Mouse (Mus musculus) gastrocnemius, postnatal 25 days (tissue): ENCODE results near the gene Mospd3. TPM values are rescaled to one million over a fixed set of nuclear protein-coding genes. Genes with fewer than 3 reads are reported as not detected.

Experiments
- DNase-seq: peaks from one replicate; pipeline ENCODE4 v3.0.0; 2022
- total RNA-seq, 2 experiments: library from RNA; stranded (reverse); gene quantifications; 1 replicate in 1 of 2; 2 replicates in 1 of 2; pipeline ENCODE4 v1.2.3; 2021

The Mospd3 gene
- total RNA-seq, 2 experiments from 2014 or later = 12.5 to 12.8 TPM

DNA sequence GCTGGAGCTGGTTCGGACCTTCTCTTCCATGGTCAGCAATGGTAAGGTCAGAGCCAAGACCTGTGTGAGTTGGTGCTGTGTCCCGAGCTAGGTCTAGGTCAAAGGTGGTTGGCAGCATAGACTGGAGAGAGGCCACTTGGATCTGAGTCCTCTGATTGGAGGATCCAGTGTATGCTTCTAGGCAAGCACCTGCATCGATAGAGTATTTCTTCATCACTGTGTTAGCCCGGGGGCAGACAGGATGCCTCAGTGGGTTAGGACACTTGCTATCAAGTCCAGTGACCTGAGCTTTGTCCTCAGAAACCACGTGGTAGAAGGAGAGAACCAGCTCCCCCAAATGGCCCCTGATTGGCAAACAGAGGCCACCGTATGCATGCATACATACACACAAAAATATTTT, 20.6 kb downstream of the Mospd3 start:
- no peak for DNase-seq

DNA sequence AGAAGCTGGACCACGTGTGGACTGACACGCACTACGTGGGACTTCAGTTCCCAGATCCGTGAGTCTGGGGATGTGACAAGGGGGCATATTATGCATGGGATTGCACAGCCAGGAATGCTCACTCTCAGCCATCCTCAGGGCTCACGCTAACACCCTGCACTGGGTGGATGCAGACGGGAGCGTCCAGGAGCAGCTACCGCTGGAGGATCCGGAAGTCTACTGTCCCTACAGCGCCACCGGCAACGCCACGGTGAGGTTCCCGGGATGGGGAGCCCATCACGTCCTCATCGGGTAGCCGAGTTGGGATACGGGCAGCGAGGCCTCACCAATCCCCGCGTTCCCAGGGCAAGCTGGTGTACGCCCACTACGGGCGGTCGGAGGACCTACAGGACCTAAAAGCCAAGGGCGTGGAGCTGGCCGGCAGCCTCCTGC, 26.4 kb downstream of the Mospd3 start:
- no peak for DNase-seq

DNA sequence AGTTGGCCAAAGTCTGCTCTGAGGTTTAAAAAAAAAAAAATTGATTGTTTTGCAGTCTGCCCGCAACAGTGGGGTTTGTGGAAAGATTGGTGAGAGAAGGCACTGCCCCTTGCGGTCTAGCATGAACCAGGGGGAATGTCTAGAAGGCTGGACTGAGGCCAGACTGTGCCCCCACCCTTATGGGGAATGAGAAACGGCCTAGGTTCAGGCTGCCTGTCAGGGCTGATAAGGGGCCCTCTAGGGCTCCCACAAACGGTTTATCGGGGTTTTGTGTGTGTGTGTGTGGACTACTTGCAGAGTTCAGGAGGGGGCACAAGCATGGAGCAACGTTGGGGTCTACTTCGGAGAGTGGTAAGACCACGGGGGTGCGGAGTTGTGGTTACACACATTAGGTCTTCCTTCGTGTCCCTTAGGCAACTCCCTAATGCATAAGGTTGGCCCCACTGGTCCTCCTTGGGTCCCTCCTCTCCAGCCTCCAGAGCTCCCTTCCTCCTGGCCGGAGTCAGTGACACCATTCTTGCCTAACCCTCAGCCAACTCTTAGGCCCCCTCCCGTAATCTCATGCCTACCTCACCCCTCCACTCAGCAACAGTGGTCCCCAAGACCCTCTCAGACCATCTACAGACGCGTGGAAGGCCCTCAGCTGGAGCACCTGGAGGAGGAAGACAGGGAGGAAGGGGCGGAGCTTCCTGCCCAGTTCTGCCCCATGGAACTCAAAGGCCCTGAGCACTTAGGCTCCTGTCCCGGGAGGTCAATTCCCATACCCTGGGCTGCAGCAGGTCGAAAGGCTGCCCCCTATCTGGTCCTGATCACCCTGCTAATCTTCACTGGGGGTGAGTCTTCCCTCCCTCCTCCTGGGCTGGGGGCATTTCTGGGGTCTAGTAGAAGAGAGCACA, 29.9 kb downstream of the Mospd3 start:
- DNase-seq = no peak

DNA sequence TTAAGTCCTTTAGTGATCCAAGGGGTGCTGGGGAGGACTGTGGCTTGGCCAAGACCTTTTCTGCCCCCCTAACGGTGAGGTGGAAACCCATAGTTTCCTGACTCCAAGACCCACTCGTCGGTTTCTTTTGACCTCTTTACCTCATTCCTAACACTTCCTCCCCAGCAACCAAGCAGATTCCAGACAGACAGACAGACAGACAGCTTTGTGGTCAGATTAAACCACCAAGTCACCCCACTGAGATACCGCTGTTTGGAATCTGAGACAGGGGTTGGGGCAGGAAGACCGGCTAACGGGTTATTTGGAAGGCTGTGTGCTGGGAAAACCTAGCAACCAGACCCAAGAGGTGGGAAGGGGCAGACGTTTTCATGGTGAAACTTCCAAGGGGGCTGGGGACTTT, 30.7 kb downstream of the Mospd3 start:
- no peak for DNase-seq

DNA sequence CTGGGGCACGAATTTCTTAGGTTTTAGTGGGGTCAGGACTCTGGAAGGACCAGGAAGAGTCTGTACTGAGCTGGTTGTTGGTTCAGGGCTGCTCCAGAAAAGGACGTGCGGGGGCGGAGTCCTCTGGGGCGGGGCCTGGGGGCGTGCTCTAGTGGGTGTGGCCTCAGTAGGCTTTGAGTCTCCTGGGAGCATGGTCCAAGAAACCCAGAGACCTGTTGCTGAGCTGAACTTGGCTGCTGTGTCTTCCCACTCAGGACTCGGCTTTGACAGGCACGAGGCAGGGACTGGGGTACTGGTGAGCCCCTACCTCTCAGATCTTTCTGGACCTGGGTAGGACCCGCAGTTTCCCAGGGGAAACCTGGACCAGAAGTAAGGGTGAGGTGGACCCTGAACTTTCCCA, 31.2 kb downstream of the Mospd3 start, which contains the start of gene Tfr2:
Gene Tfr2 (plus strand): TSS at position 176 of the 400 bp plus-strand sequence.
- no peak for DNase-seq

DNA sequence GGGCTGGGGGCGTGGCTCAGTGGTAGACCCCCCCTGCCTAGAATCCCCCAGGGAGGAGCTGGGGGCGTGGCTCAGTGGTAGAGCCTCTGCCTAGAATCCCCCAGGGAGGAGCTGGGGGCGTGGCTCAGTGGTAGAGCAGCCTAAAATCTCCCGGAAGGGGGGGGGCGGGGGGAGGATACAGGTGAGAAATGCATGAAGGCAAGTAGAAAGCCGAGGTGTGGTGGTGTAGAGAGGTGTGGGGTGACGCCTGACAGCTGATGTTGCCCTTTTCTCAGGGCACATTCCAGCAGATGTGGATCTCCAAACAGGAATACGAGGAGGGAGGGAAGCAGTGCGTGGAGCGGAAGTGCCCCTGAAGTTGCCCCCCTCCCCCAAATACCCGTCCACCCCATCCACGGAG, 31.8 kb downstream of the Mospd3 start:
- no peak for DNase-seq

DNA sequence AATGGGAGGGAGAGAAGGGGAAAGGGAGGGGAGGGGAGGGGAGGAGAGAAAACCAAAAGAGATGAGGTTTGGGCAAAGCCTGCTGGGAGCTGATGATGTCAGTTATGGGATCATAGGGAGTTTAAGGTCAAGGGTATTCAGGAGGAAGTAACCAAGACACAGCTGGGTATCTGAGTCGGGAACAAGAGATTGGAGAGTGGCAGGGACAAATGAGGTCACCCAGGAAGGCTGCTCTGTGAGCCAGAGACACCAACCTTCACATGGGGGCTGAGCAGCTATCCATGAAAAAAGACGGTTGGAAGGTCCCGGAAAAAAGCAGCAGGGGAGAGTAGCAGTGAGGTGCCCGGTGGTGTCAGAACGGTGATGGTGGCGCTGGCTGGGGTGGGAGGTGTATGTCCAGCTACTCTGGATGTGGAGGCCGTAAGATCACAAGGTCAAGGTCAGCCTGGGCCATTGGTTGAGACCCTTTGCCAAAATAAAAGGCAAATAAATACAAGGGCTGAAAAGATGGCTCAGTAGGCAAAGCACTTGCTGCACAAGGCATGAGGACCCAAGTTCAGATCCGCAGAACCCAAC, 32.5 kb downstream of the Mospd3 start:
- DNase-seq = no peak

DNA sequence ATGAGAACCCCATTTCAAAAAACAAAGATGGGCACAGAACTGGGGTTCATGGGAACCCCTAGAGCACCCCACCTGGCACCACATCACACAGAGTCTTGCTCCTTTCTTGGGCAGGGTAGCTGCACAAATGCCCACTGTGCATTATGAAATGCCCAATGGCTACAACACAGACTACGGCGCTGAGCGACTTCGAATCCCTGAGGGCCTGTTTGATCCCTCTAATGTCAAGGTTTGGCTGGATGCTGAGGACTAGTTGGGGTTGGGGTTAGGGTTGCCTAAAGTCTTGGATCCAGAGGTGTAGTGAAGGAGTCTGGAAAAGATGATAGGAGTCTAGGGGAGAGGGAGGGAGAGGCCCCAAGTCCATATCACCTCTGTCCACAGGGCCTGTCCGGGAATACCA, 34.4 kb downstream of the Mospd3 start:
- no peak for DNase-seq

DNA sequence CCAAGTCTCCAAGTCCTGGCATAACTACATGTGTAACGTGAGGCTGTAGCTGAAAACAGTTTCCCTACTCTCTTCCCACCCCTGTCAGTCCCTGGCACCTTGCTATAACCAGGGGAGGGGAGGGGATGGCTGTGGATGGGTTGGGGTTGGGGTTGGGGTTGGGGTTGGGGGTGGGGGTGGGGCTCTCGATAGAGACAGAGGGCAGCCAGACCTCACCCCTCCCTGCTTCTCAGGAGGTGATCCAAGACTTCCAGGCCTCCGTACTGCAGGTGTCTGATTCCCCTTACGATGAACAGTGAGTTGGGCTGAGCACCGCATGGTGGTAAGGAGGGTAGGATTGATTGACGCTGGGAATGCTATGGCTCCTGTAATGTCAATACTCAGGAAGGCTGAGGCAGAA, 35.1 kb downstream of the Mospd3 start:
- DNase-seq = no peak

DNA sequence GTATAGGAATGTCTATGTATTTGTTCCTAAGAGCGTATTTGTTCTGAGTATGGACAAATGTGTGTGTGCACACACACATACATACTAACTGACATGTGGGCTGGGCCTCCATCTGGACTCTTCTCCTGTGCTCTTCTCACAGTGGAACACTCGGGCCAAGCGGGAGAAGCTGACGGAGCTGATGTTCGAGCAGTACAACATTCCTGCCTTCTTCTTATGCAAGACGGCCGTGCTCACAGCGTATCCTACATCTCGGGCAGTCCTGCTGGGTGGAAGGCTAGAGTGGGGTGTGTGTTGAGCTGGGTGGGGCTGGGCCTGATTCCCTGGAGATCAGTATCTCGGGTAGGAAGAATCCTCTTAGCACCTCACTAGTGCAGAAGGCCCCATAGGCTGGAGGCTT, 37.9 kb downstream of the Mospd3 start:
- no peak for DNase-seq

DNA sequence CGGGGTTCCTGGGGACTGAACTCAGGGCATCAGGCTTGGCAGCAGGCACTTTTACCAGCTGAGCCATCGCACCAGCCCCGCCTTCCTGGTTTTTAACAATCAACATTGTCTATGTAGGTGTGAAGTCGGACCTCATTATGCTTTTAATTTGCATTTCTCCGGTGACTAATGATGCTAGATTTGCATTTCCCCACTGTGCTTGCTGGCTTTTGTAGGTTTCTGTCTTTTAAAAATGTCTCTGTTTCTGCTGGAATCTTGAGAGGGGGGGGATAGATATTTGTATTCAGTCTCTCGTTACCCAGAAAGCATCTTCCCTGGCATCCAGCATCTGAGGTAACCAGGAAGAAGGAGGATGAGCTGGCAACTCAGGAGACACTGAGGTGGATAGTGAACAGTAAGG, 39.3 kb downstream of the Mospd3 start:
- DNase-seq = no peak

DNA sequence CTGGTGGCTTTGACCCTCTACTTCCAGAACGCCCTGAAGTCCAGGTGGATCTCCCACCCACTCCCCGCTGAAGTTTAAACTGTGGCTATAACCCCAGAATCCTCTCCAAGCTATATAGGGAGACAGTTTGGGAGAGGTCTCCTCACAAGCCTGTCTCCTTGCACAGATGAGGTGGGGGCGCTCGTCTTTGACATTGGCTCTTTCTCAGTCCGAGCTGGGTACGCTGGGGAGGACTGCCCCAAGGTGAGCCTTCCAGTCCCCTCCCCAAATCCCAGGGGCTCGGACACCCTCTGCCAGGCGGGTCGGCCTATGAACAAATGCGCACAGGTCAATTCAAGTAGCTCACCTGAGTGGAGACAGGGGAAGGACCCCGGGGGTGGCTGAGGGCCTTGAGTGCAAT, 47.0 kb downstream of the Mospd3 start:
- DNase-seq = no peak

DNA sequence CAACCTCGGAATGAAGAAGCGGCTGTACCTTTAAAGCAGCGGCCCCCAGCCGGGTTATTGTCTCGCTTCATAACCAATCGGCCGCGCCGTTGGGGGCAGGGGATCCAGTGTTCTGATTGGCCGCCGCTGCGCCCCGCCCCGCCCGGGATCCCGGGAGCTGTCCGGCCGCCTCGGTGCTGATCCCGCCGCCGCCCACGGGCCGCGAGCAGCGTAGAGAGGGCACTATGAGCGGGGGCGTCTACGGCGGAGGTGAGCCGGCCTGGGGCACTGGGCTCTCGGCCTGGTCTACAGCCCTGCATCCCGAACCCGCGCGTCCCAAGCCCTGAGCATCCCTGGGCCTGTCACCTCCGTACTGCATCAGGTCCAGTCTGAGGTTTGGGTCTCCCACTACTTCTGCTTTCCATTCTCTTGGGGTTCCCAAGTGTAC, 47.4 kb downstream of the Mospd3 start, which contains the start of gene Actl6b:
Gene Actl6b (plus strand): TSS at position 107 of the 427 bp plus-strand sequence.
- DNase-seq = peak; percentile 64

DNA sequence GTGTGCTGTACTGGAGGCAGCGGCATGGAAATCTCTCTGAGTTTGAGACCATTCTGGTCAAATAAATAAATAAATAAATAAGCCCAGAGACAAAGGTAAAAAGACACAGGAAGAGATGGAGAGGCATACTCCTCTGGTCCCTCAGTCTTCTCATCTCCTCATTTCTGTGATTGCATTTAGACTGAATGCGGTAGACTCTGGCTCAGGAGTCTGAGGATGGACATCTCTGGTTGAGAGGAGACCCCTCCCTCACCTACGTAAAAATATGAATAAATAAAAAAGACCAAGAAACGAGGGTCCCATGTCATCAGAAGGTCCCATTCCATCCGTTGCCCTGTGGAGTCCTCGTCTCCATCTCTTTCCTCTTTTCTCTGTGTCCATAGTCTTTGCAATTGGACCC, 47.9 kb downstream of the Mospd3 start:
- DNase-seq = no peak

DNA sequence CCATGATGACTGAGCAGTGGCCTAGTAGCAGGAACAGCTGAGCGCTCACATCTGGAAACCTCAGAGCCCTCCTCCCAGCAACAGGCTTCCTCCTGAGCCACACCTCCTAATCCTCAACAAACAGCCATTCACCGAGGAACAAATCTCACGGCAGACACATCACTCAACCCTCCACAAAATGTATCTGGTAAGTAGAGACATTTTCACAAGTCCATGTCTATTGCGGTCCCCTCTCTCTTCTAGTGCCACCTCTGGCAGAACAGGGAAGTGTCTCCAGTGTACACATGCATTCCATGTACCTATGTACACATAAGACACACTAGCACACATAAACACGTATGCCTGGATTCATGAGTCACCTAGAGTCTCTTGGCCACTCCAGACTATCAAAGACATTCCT, 49.7 kb downstream of the Mospd3 start:
- no peak for DNase-seq

DNA sequence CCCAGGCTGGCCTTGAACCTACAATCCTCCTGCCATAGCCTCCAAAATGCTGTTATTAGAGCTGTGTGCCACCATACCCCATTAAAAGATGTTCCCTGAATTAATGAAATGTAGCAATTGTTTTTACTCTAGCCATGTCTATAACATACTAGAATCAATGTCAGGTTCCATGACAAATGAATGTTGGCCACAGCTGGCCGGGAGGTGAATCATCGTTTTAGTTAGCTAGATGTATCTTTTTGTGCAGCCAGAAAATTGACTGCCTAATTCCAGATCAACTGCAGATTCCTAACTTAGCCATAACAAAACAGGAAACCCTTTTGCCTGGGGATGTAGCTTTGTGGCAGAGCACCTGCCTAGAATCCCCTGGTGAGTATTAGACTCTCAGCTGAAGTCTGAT, 51.0 kb downstream of the Mospd3 start:
- no peak for DNase-seq

Other genes starting within 250 kb of the Mospd3 start
- gene Zan, start 124.0 kb downstream of the Mospd3 start, total RNA-seq = under 1 TPM in 1 of 2 experiments, not detected in 1; 0.08 TPM
- gene Pop7, start 98.5 kb downstream of the Mospd3 start, total RNA-seq = 1 to 10 TPM; 9.7 to 9.9 TPM
- gene Gigyf1, start 82.5 kb downstream of the Mospd3 start, total RNA-seq = 10 to 100 TPM; 15.2 to 17.5 TPM
- not detected for gene Epo, start 67.8 kb downstream of the Mospd3 start, total RNA-seq
- 100 to 1,000 TPM; 129 to 130 TPM for gene Gnb2, start 67.5 kb downstream of the Mospd3 start, total RNA-seq
- not detected for gene Actl6b, start 47.5 kb downstream of the Mospd3 start, total RNA-seq
- not detected for gene Tfr2, start 31.2 kb downstream of the Mospd3 start, total RNA-seq
- gene Pcolce, start 12.7 kb upstream of the Mospd3 start, total RNA-seq = 100 to 1,000 TPM in 1 of 2 experiments, 10 to 100 TPM in 1; 79.0 to 112 TPM
- under 1 TPM; 0.16 to 0.18 TPM for gene Fbxo24, start 27.9 kb upstream of the Mospd3 start, total RNA-seq
- 10 to 100 TPM; 13.9 to 15.4 TPM for gene Lrch4, start 28.1 kb upstream of the Mospd3 start, total RNA-seq
- 1 to 10 TPM; 2.9 to 3.9 TPM for gene Gm20605, start 28.1 kb upstream of the Mospd3 start, total RNA-seq
- 1 to 10 TPM; 1.8 to 2.7 TPM for gene Sap25, start 40.3 kb upstream of the Mospd3 start, total RNA-seq
- 1 to 10 TPM in 1 of 2 experiments, under 1 TPM in 1; 0.36 to 1.5 TPM for gene Irs3, start 44.7 kb upstream of the Mospd3 start, total RNA-seq
- 1 to 10 TPM; 3.3 to 4.7 TPM for gene Agfg2, start 83.7 kb upstream of the Mospd3 start, total RNA-seq
- gene Nyap1, start 140.5 kb upstream of the Mospd3 start, total RNA-seq = under 1 TPM; 0.10 to 0.35 TPM
- 10 to 100 TPM; 57.8 to 59.1 TPM for gene Tsc22d4, start 144.7 kb upstream of the Mospd3 start, total RNA-seq
- gene Ppp1r35, start 177.8 kb upstream of the Mospd3 start, total RNA-seq = 1 to 10 TPM; 7.1 to 8.9 TPM
- 10 to 100 TPM; 14.7 to 20.1 TPM for gene Mepce, start 186.6 kb upstream of the Mospd3 start, total RNA-seq
- gene Zcwpw1, start 186.7 kb upstream of the Mospd3 start, total RNA-seq = under 1 TPM in 1 of 2 experiments, not detected in 1; 0.35 TPM
- gene Pilra, start 235.2 kb upstream of the Mospd3 start, total RNA-seq = under 1 TPM; 0.13 to 0.40 TPM